Mouse (Mus musculus) lung, postnatal 0 days (tissue): Measurements from ENCODE around the gene Rnf144b.

Experiments used
- CTCF ChIP-seq: IDR thresholded peaks from 2 replicates; pipeline ENCODE4 v1.5.1; 2016; ENCODE audit warnings: antibody characterized with exemption, mild to moderate bottlenecking
- EP300 ChIP-seq: IDR thresholded peaks from 2 replicates; pipeline ENCODE4 v1.6.1; 2016; ENCODE audit warnings: antibody characterized with exemption, mild to moderate bottlenecking, control low read depth

GRCm38 (mm10) chr13:47282221-47282620 lies 159.8 kb downstream of the Rnf144b start:
- TF ChIP-seq CTCF: no peak
- no peak for TF ChIP-seq EP300
